Mouse (Mus musculus): Measurements from ENCODE around the gene Sec1. TPM values are rescaled to one million over a fixed set of nuclear protein-coding genes. Genes with fewer than 3 reads are reported as not detected.

The Sec1 gene
- total RNA-seq, 2 experiments from 2014 or later, result 0.12 TPM; not detected in 1

- peak; percentile 93 for DNase-seq
- intact Hi-C loops (cut with DNase I), result no loop called here
Measured at GRCm38 (mm10) chr7:45706721-45707241, 12.6 kb upstream of the Sec1 start.

DNA sequence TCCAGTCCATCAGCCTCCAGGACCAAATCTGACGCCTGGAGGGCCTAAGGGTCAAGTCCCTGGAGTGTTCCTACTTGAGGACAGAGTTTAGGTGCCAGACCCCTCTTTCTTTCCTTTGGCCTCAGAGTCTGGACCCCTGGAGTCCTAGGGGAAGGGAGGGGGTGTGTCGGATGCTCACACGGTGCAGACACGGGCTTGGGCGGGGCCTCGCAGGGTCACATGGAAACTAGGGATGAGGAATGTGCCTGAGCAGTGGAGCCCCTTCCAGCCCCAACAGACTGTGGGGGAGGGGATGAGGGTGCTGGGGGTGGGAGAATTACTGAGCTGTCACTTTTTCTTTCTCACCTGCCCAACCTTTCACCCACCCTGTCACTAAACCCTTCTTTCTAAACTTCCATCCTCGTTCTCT is 11.7 kb upstream of the Sec1 start:
- intact Hi-C loops (cut with DNase I), result no loop called here
- peak; percentile 73 to 87 for DNase-seq

DNA sequence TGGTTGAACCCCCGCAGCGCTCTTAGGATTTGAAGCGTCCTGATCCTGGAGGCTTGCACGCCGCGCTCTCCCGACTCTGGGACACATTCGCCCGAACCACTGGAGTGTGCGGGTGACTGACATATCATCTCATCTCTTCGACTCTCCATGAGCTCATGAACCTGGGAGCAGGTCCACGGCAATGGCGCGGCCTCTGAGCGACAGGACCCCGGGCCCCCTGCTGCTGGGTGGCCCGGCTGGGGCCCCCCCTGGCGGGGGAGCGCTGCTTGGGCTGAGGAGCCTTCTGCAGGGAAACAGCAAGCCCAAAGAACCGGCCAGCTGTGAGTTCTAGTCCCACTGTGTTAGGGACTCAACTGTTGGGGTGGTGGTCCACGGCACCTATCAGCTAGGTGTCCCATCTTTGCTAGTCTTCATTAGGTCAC is 11.3 kb upstream of the Sec1 start:
- intact Hi-C loops (cut with DNase I), result no loop called here
- DNase-seq, result peak in 1 of 2 experiments; percentile 57

GRCm38 (mm10) chr7:45704730-45705442 is 10.7 kb upstream of the Sec1 start, which contains the start of gene Dbp:
Gene Dbp (plus strand): TSS chr7:45705088.
- intact Hi-C loops (cut with DNase I), result loop anchor here (5.0 kb wide), 1 partner anchor 243 kb away; no protein-coding TSS in a partner anchor

GRCm38 (mm10) chr7:45704046-45704559 is 9.9 kb upstream of the Sec1 start:
- DNase-seq, result peak; percentile 56 to 67
- intact Hi-C loops (cut with DNase I), result loop anchor here (5.0 kb wide), 1 partner anchor 242 kb away; no protein-coding TSS in a partner anchor

More at GRCm38 (mm10) chr7:45704730-45705442, 10.7 kb upstream of the Sec1 start, which contains the start of gene Dbp:
- peak; percentile 97 to 98 for DNase-seq

DNA sequence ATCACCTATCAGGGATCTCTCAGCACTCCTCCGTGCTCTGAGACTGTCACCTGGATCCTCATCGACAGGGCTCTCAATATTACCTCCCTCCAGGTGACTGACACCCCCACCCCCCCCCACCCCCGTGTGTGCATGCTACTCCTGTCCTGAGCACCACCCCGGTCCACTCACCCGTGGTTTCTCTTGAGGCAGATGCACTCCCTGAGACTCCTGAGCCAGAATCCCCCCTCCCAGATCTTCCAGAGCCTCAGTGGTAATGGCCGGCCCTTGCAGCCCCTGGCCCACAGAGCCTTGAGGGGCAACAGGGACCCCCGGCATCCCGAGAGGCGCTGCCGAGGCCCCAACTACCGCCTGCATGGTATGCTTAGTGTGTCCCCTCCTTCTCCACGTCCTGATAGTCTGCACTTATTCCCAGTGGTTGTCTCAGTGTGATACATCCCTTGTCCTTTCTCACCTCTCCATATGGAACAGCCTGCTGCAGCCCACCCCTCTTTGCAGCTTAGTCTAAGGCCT is 9.4 kb upstream of the Sec1 start:
- DNase-seq, result no peak
- intact Hi-C loops (cut with DNase I), result loop anchor here (5.0 kb wide), 1 partner anchor 241 kb away; no protein-coding TSS in a partner anchor

GRCm38 (mm10) chr7:45702809-45703520 is 8.8 kb upstream of the Sec1 start:
- intact Hi-C loops (cut with DNase I), result loop anchor here (5.0 kb wide), 1 partner anchor 241 kb away; no protein-coding TSS in a partner anchor
- no peak for DNase-seq

- DNase-seq, result no peak
- intact Hi-C loops (cut with DNase I), result loop anchor here (5.0 kb wide), 1 partner anchor 240 kb away; no protein-coding TSS in a partner anchor
Measured at GRCm38 (mm10) chr7:45702316-45702715, 8.1 kb upstream of the Sec1 start.

GRCm38 (mm10) chr7:45701607-45702006 is 7.4 kb upstream of the Sec1 start:
- DNase-seq, result no peak
- intact Hi-C loops (cut with DNase I), result loop anchor here (5.0 kb wide), 1 partner anchor 239 kb away; no protein-coding TSS in a partner anchor

DNA sequence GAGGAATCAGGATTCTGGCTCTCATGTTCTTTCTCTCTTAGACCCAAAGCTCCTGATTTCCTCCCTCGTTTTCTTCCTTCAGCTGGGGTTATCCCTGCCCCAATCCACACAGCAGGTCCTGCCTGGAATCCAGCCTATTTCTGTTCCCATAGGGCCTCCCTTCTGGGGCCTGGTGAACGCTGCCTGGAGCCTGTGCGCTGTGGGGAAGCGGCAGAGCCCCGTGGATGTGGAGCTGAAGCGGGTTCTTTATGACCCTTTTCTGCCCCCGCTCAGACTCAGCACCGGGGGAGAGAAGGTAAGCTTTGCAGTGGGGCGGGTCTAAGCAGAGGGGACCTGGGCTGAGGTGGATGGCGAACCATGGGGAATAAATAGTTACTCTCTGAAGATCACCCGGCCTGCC is 6.9 kb upstream of the Sec1 start:
- DNase-seq, result peak; percentile 43 to 58
- intact Hi-C loops (cut with DNase I), result loop anchor here (5.0 kb wide), 1 partner anchor 239 kb away; no protein-coding TSS in a partner anchor

- DNase-seq, result peak; percentile 71 to 81
- intact Hi-C loops (cut with DNase I), result loop anchor here (5.0 kb wide), 1 partner anchor 238 kb away; no protein-coding TSS in a partner anchor
Measured at GRCm38 (mm10) chr7:45700301-45701015, 6.3 kb upstream of the Sec1 start.

GRCm38 (mm10) chr7:45699523-45700141 is 5.4 kb upstream of the Sec1 start, which contains the start of gene Car11:
Gene Car11 (plus strand): TSS chr7:45699843.
- intact Hi-C loops (cut with DNase I), result loop anchor here (5.0 kb wide), 1 partner anchor 237 kb away; no protein-coding TSS in a partner anchor
- DNase-seq, result peak in 1 of 2 experiments; percentile 17

GRCm38 (mm10) chr7:45697894-45698293 is 3.7 kb upstream of the Sec1 start:
- DNase-seq, result no peak
- intact Hi-C loops (cut with DNase I), result no loop called here

DNA sequence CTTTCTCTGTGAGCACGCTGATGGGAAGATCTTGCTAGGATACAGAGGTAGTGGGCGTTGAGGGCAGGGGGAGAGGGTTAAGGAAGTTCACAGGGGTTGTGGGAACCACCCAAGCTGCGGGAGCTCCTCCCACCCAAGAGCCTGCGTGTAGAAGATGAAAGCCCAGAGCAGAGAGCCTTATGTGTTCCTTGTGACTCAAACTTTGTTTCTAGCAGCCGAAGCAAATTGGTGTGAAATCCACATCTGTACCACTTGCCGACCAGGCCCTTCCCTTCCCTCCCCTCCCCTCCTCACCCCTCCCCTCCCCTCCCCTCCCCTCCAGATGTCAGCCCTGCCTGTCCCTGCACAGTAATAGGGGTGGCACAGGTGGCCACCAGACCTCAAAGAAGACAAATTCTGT is 896 bp upstream of the Sec1 start:
- intact Hi-C loops (cut with DNase I), result no loop called here
- no peak for DNase-seq

- intact Hi-C loops (cut with DNase I), result no loop called here
- DNase-seq, result no peak
Measured at GRCm38 (mm10) chr7:45692364-45692763, 1.8 kb downstream of the Sec1 start.

DNA sequence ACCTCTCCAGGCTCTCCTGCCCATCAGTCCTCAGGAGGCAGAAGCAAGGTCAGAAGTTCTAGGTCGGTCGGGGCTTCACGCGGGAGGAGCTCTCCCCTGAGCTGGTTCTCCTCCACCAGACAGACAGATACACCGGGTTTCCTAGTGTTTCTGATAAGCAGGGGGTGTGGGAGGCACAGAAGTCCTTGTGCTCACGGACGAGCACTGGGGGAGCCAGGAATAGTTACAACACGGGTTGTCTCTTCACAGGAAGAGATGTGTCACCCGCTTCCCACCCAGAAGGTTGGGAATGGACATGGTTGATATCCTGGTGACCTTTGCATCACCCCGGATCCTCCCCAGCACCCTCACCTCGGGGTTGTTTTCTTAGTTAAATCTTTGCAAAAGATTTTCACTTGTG is 4.4 kb downstream of the Sec1 start:
- no peak for DNase-seq
- intact Hi-C loops (cut with DNase I), result no loop called here

GRCm38 (mm10) chr7:45689099-45689498 is 5.1 kb downstream of the Sec1 start:
- intact Hi-C loops (cut with DNase I), result no loop called here
- no peak for DNase-seq

- no peak for DNase-seq
- intact Hi-C loops (cut with DNase I), result no loop called here
Measured at GRCm38 (mm10) chr7:45686841-45687240, 7.4 kb downstream of the Sec1 start.

GRCm38 (mm10) chr7:45685811-45686210 is 8.4 kb downstream of the Sec1 start:
- intact Hi-C loops (cut with DNase I), result no loop called here
- DNase-seq, result no peak

All from heart, postnatal 14 days (tissue).